Mouse (Mus musculus) layer of hippocampus, postnatal 14 days (tissue): ENCODE results near the gene Dolpp1. TPM values are rescaled to one million over a fixed set of nuclear protein-coding genes. Genes with fewer than 3 reads are reported as not detected.
A peak's percentile ranks its signal among the peaks of the same experiment; 100 is the strongest.

Experiments
- DNase-seq, 2 experiments: peaks; one replicate each; pipeline ENCODE4 v3.0.0; 2021 to 2022; ENCODE audit warnings: low spot score in 2 of 2, mixed read lengths in 1 of 2
- total RNA-seq, 2 experiments: library from RNA; stranded (reverse); gene quantifications; 2 replicates each; pipeline ENCODE4 v1.2.3; 2021

Gene Dolpp1
- total RNA-seq, 2 experiments from 2014 or later = 29.3 to 30.2 TPM

- DNase-seq = no peak
Observed at GRCm38 (mm10) chr2:30375893-30376292, 16.2 kb upstream of the Dolpp1 start.

- DNase-seq = no peak
Observed at GRCm38 (mm10) chr2:30377721-30378120, 14.3 kb upstream of the Dolpp1 start.

- DNase-seq = no peak
Observed at GRCm38 (mm10) chr2:30379307-30379706, 12.7 kb upstream of the Dolpp1 start.

DNA sequence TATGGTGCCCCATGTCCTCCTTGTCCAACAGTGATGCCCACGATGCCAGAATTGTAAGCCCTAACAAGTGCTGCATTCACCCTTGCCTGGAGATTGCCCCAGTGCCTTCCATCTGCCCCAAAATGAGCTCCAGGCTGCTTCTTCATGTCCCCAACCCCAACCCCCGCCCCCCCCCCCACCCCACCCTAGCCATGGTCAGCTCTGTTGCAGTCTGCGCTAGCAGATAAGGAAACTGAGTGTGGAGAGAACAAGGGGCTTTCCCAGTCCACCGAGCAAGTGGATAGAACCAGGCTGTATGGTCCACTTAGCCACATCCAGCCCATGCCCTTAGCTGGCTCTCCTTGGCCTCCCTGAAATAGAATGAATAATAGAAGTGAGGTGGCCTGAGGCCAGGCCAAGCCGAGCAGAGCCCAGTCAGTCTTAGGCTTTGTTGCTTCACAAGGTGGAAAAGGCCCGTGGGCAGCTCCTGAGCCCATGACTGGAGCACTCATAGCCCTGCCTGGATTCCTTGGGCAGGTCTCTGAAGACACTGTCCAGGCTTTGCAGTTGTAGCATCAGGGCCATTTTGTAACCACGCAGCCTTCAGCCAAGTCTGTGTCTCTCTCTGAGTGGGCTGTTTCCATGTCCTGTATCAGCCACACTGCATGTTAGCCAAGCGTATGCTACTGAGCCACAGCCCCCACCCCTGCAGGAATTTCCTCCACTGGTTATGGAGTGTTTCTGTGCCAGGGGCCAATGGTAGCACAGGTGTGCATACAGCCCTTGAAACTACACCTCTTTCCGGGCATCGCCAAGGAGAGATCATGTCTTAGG lies 11.3 kb upstream of the Dolpp1 start:
- DNase-seq = no peak

- no peak for DNase-seq
Observed at GRCm38 (mm10) chr2:30381377-30381725, 10.7 kb upstream of the Dolpp1 start.

- DNase-seq = no peak
Observed at GRCm38 (mm10) chr2:30384814-30385213, 7.2 kb upstream of the Dolpp1 start.

DNA sequence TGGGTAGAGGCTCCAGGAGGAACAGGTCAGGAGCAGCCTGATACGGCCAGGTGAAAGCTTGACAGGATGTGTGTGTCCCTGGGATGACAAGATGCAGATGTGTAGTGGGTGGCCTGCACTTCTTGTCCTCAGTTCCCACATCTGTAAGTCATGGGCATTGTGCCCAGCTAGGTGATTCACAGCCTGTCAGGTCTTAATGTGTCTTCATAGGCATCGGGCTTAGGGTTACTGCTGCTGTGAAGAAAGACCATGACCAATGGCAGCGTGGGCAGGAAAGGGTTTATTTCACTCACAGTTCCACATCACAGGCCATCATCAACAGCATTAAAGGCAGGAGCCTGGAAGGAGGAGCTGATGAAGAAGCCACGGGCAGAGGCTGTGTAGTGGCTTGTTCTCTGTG lies 6.5 kb upstream of the Dolpp1 start:
- no peak for DNase-seq

DNA sequence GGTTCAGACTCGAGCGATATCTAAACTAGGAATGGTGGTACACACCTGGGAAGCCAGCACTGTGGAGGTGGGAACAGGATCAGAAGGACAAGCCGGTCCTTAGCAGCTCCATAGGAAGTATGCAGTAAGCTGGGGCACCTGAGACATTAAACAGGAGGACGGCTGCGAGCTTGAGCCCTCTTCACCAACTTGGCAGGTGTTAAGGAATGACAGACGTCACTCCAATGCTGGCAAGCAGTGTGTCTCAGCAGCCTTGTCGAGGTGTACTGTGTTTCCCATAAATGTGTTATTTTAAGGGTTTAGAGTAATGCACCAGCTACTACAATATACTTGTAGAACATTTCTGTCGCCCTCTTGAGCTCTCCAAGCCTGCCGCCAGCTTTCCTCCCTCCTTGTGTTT lies 5.1 kb upstream of the Dolpp1 start:
- DNase-seq = no peak

DNA sequence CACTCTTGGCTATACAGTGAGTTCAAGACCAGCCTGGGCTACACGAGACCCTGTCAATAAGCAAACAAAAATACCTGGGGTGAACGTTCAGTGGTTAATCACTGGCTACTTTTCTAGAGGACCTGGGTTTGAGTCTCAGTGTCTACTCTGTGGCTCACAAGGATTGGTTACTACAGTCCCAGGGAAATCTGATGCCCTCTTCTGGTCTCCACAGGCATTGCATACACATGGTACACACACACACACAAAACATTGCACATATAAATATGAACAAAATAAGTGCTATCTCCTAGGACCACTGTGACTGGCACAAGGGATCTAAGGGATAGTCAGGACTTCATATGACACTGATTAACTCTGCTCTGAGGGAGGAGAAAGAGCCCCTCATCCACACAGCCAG lies 3.1 kb upstream of the Dolpp1 start:
- DNase-seq = no peak

- DNase-seq = peak; percentile 71 to 89
Observed at GRCm38 (mm10) chr2:30392577-30393369, 719 bp downstream of the Dolpp1 start.

GRCm38 (mm10) chr2:30393370-30393656 lies 1.3 kb downstream of the Dolpp1 start:
- DNase-seq = no peak

GRCm38 (mm10) chr2:30395757-30396156 lies 3.7 kb downstream of the Dolpp1 start:
- no peak for DNase-seq

- no peak for DNase-seq
Observed at GRCm38 (mm10) chr2:30396246-30396645, 4.2 kb downstream of the Dolpp1 start.

DNA sequence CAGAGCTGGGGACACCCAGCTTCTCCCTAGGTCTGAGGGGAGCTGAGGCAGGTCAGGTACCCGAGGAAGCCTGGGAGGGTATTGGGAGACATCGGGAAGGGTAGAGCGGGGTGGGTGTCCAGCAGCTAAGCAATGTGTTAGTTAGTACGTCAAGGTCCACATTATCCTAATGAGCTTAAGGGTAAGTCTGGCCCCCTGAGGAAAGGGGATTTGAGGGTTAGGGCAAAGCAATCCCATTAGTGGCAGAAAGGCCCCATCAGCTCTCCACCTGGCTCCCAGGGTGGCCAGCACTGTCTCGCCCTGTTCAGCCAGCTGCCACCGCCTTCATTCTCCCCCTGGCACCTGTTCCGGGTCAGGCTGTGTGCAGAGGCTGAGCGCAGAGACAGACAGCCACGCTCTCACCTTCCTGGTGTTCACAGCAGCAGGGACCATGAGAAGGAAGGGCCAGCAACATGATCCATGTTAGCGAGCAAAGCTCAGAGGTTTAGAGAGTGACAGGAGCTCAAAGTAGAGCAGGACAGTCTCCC lies 6.0 kb downstream of the Dolpp1 start:
- DNase-seq = no peak

- DNase-seq = peak; percentile 59 to 72
Observed at GRCm38 (mm10) chr2:30399191-30400171, 7.4 kb downstream of the Dolpp1 start.

- DNase-seq = no peak
Observed at GRCm38 (mm10) chr2:30401581-30401980, 9.5 kb downstream of the Dolpp1 start.

- DNase-seq = peak in 1 of 2 experiments; percentile 35
Observed at GRCm38 (mm10) chr2:30402351-30402826, 10.3 kb downstream of the Dolpp1 start.

- DNase-seq = no peak
Observed at GRCm38 (mm10) chr2:30402843-30403242, 10.8 kb downstream of the Dolpp1 start.

DNA sequence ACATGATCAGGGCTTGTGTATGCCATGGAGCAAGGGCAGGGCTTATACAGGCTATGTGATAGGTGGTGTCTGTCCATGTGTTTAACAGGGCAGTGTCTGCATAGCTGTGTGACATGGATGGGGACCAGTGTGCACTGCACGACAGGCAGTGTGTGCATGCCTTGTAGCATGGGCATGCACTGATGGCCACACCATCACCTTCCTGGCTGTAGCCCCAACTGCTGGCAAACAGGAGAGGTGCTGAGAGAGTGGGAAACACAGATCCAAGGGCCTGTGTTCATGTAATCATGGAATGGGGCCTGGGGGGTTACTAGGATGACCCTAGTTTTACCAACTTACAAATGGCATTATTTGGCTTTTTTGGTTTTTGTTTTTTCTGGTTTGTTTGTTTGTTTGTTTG lies 11.8 kb downstream of the Dolpp1 start:
- no peak for DNase-seq

DNA sequence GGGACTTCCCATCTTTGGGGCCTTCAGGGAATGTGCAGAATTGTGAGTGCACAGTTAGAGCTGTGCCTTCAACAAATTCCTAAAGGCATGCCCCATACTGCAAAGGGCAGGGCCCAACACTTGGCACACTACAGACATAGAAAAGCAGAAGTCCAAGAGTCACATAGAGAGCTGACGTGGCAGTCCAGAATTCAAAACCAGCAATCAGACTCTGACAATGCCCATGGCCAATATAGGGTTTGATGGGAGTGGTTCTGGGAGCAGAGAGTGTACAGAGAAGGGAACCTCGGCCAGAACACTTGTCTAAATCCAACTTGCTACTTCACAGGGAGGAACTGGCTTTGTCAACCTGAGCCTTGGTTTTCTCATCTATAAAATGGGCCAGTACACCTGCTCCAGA lies 15.2 kb downstream of the Dolpp1 start:
- no peak for DNase-seq

- DNase-seq = no peak
Observed at GRCm38 (mm10) chr2:30407778-30408177, 15.7 kb downstream of the Dolpp1 start.
